Mouse (Mus musculus) limb, embryonic 13.5 days (tissue): Measurements from ENCODE around the gene Sart3. TPM values are rescaled to one million over a fixed set of nuclear protein-coding genes. Genes with fewer than 3 reads are reported as not detected.

Experiments
- ATAC-seq: fragments of 200-750 bp; cut with Nextera tagmentation; 2 replicates; pipeline ENCODE4 v1.8.0; 2017; ENCODE audit warnings: low read depth, moderate number of reproducible peaks, moderate TSS enrichment; ENCODE audit not compliant: low FRiP score
- H3K27ac ChIP-seq: fragments of 300-500 bp; sonication (generic); 2 replicates; pipeline ENCODE4 v1.5.1; 2015; ENCODE audit warnings: inconsistent platforms, mild to moderate bottlenecking, moderate library complexity
- H3K27me3 ChIP-seq: fragments of 300-500 bp; sonication (generic); 2 replicates; pipeline ENCODE4 v1.6.1; 2015; ENCODE audit warnings: mild to moderate bottlenecking, inconsistent platforms
- H3K36me3 ChIP-seq: fragments of 300-500 bp; sonication (generic); 2 replicates; pipeline ENCODE4 v1.6.1; 2015; ENCODE audit warnings: inconsistent platforms, mild to moderate bottlenecking, moderate library complexity
- H3K4me1 ChIP-seq: fragments of 300-500 bp; sonication (generic); 2 replicates; pipeline ENCODE4 v1.6.1; 2015; ENCODE audit warnings: inconsistent platforms
- H3K4me2 ChIP-seq: fragments of 300-500 bp; sonication (generic); replicated peaks from 2 replicates; pipeline ENCODE4 v1.6.1; 2015; ENCODE audit warnings: inconsistent platforms, mild to moderate bottlenecking, moderate library complexity
- H3K4me3 ChIP-seq: fragments of 300-500 bp; sonication (generic); 2 replicates; pipeline ENCODE4 v1.5.1; 2015; ENCODE audit warnings: moderate library complexity, mild to moderate bottlenecking, inconsistent platforms
- H3K9ac ChIP-seq: fragments of 300-500 bp; sonication (generic); 2 replicates; pipeline ENCODE4 v1.6.1; 2015; ENCODE audit warnings: mild to moderate bottlenecking, inconsistent platforms
- H3K9me3 ChIP-seq: fragments of 300-500 bp; sonication (generic); 2 replicates; pipeline ENCODE4 v1.6.1; 2016; ENCODE audit warnings: inconsistent platforms
- WGBS: fragments of 180-500 bp; shearing (Covaris S2); methylation state at CpG from one replicate; pipeline ENCODE4 v1.1.7; 2015; 5-methylcytosine and 5-hydroxymethylcytosine counted together
- polyA plus RNA-seq: library from polyadenylated mRNA; unstranded; fragments of >200 nt; fragmentation: Nextera tagmentation; extraction: Ambion mirVana; gene quantifications from 2 replicates; pipeline ENCODE4 v1.2.1, GENCODE M21; 2015

Sart3 gene
- polyA plus RNA-seq, 1 experiment from 2014 or later = 59.8 TPM

DNA sequence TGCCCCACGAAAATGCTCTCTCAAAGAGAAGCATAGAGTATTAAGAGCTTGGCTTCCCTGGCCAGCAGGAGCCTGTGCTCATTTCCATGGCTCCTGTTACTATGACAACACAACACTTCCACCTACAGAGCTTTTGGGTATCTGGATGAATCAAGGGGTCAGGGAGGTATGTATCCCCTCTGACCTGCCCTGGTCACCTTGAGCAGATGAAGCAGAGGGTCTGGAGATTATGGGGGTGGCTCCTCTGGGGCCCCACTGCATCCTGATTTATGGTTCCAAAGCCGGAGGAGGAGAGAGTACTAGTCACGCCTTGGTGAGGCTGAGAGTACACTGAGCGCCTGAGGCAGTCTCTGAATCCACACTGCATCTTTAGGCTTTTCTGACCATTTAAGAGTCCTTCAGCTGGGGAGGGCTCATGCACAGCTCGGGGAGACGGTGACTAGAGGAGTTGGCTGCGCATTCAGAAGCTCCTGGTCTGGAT lies 41.6 kb downstream of the Sart3 start:
- H3K9ac ChIP-seq = no peak overlapping the region
- 58% methylated on average over 7 of the region's 7 CpGs for WGBS

DNA sequence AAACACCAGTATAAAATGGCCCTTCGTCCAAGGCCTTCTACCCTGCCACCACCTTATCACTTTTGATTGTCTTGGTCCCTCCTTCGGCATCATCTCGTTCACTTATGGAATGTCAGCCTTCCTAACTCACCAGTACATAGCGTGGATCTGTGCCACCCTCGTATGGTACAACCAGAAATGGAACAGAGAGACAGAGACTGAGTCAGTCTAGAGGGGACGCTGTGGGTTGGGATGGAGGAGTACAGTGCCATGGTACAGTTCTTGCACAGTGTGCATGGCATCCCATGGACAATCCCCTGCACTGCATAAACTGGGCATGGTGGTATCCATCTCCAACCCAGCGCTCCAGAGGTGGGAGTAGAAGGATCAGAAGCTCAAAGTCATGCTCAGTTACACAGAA lies 43.6 kb downstream of the Sart3 start:
- Histone ChIP-seq H3K4me1 (peaks cover 10% of the 10 kb centered on the region; the same call in 1 of the 2 replicates), H3K27me3 (no peaks in the 10 kb centered on the region; the same call in 1 of the 2 replicates), H3K9ac (no peak overlapping the region), H3K36me3 (no peaks in the 10 kb centered on the region), H3K4me2 (no peak overlapping the region), H3K9me3 (no peaks in the 10 kb centered on the region), H3K4me3 (no peak overlapping the region), H3K27ac (no peak overlapping the region)
- 85% methylated on average over 7 of the region's 7 CpGs for WGBS
- ATAC-seq = no peak

More for the DNA sequence above, 41.6 kb downstream of the Sart3 start:
- no peaks in the 10 kb centered on the region for H3K9me3 ChIP-seq
- H3K4me3 ChIP-seq = no peak overlapping the region
- no peak overlapping the region for H3K4me2 ChIP-seq
- ATAC-seq = no peak
- no peaks in the 10 kb centered on the region; the same call in 1 of the 2 replicates for H3K27me3 ChIP-seq
- no peaks in the 10 kb centered on the region for H3K36me3 ChIP-seq
- peaks cover 9% of the 10 kb centered on the region; the same call in 1 of the 2 replicates for H3K4me1 ChIP-seq
- no peak overlapping the region for H3K27ac ChIP-seq

DNA sequence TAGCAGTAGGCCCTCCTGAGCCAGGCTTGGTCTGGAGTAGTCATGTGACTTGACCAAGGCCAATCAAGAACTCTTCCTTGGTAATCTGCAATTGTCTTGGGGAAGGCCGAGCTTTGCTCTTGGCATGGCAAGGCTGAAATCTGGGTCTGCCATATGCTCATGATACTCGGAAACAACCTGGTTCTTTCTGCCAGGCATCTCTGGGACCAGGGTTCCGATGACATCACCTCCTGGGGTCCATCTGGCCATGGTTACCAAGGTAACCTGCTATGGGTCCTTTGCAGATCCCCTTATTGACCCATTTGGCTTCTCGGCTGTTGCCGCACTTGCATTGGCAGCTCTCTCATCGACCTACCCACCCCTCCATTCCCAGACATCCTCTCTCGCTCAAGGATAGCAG lies 44.3 kb downstream of the Sart3 start:
- H3K4me1 ChIP-seq = peaks cover 10% of the 10 kb centered on the region; the same call in 1 of the 2 replicates
- H3K4me2 ChIP-seq = no peak overlapping the region
- no peak overlapping the region for H3K9ac ChIP-seq
- no peaks in the 10 kb centered on the region for H3K36me3 ChIP-seq
- WGBS = 54% methylated on average over 7 of the region's 7 CpGs
- no peak overlapping the region for H3K4me3 ChIP-seq
- H3K27ac ChIP-seq = no peak overlapping the region
- no peaks in the 10 kb centered on the region for H3K9me3 ChIP-seq
- no peaks in the 10 kb centered on the region; the same call in 1 of the 2 replicates for H3K27me3 ChIP-seq
- no peak for ATAC-seq

DNA sequence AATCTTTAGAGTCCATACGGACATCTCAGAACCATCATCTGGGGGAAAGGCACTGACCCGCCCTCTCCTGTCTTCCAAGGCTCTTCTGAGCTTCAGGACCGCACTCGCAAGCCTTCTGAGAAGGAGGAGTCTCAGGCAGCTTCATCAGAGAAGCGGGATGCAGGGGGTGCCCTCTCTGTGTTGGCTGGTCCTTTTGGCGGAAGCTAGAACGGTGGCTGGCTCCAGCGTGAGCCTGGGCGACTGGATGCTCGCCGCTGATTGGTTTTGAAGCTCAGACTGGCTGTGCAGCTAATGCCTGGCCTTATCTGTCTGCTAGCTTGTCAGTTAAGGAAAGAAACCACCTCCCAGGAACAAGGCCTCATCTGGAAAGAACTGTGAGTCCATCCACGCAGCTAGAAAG lies 45.1 kb downstream of the Sart3 start:
- H3K36me3 ChIP-seq = no peaks in the 10 kb centered on the region
- WGBS = 63% methylated on average over 12 of the region's 12 CpGs

DNA sequence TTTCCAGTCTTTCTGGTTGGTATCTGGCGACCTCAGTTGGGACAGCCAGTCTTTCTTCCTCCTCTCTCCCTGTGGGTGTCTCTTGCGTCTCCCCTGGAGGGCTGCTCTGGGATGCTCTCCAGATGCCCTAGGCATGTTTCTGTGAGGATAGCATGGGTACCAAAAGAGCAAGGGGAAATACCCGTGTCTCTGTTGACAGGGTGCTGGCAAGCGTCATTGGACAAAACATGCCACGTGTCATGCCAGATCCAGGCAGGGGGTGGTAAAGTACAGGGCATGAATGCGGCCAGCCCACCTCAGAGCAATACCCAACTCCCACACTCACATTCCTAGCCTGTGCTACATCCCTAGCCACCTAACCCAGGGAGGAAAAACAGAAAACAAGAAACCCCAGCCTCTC lies 45.7 kb downstream of the Sart3 start:
- 68% methylated on average over 6 of the region's 6 CpGs for WGBS
- Histone ChIP-seq H3K4me2 (no peak overlapping the region), H3K27me3 (no peaks in the 10 kb centered on the region; the same call in 1 of the 2 replicates), H3K9me3 (no peaks in the 10 kb centered on the region), H3K27ac (no peak overlapping the region), H3K4me3 (no peak overlapping the region), H3K9ac (no peak overlapping the region), H3K36me3 (no peaks in the 10 kb centered on the region), H3K4me1 (peaks cover 10% of the 10 kb centered on the region; the same call in 1 of the 2 replicates)
- no peak for ATAC-seq

More for the DNA sequence above, 45.1 kb downstream of the Sart3 start:
- Histone ChIP-seq H3K4me3 (no peak overlapping the region), H3K27ac (no peak overlapping the region), H3K27me3 (no peaks in the 10 kb centered on the region; the same call in 1 of the 2 replicates), H3K9ac (no peak overlapping the region), H3K4me1 (peaks cover 10% of the 10 kb centered on the region; the same call in 1 of the 2 replicates), H3K9me3 (no peaks in the 10 kb centered on the region), H3K4me2 (no peak overlapping the region)
- ATAC-seq = no peak

DNA sequence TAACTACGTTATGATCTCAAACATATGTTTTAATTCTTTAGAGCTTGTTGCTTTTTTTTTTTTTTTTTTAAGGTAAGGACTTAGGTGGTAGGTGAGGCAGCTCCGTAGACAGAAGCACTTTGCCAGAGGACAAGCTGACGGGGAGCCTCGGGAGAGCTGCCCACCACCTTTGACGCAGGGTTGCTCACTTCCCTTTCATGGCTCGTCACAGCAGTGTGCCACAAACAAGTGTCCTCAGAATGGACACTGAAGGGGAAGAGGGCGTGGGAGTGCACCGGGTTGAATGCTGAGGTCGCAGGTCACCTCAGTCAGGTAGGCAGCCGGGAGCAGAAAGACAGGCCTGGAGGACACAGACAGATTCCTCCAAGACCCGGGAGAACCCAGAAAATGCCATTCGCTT lies 46.9 kb downstream of the Sart3 start:
- no peak for ATAC-seq
- H3K36me3 ChIP-seq = no peaks in the 10 kb centered on the region
- H3K9me3 ChIP-seq = no peaks in the 10 kb centered on the region
- 73% methylated on average over 12 of the region's 12 CpGs for WGBS
- H3K4me1 ChIP-seq = peaks cover 6% of the 10 kb centered on the region; the same call in 1 of the 2 replicates
- no peak overlapping the region for H3K4me3 ChIP-seq
- no peak overlapping the region for H3K9ac ChIP-seq
- no peaks in the 10 kb centered on the region; the same call in 1 of the 2 replicates for H3K27me3 ChIP-seq
- H3K27ac ChIP-seq = no peak overlapping the region
- no peak overlapping the region for H3K4me2 ChIP-seq

DNA sequence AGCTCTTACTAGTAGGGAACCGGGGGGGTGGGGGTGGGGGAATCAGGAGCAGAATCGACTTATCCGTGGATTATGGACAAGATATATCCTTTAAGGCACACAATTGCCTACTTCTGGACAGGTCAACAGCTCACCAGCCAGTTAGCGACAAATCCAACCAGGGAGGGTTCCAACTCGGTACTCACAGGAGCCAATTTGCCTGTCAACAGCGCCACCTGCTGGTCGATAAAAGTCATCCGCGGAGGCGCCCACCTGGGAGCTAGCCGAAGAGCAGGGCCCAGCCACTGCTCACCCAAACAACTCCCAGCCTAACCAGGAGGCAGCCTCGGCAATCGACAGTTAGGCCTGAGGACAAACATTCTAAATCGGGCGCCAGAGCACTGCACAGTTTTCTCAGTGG lies 47.9 kb downstream of the Sart3 start, which contains the start of gene 1700069L16Rik:
Gene 1700069L16Rik (minus strand): TSS at position 327 of the 400 bp plus-strand sequence.
- 3% methylated on average over 15 of the region's 15 CpGs for WGBS
- peak; percentile 51; the same call in 1 of the 2 replicates for ATAC-seq
- Histone ChIP-seq H3K27ac (no peak within 1 kb of the TSS), H3K36me3 (no peaks in the 10 kb centered on the region), H3K4me1 (0 out of 2 replicates have a peak, but pooled peaks cover 4% of the 10 kb centered on the region), H3K27me3 (no peaks in the 10 kb centered on the region; the same call in 1 of the 2 replicates), H3K4me3 (no peak within 1 kb of the TSS), H3K9ac (no peak within 1 kb of the TSS), H3K4me2 (no peak within 1 kb of the TSS), H3K9me3 (no peaks in the 10 kb centered on the region)

DNA sequence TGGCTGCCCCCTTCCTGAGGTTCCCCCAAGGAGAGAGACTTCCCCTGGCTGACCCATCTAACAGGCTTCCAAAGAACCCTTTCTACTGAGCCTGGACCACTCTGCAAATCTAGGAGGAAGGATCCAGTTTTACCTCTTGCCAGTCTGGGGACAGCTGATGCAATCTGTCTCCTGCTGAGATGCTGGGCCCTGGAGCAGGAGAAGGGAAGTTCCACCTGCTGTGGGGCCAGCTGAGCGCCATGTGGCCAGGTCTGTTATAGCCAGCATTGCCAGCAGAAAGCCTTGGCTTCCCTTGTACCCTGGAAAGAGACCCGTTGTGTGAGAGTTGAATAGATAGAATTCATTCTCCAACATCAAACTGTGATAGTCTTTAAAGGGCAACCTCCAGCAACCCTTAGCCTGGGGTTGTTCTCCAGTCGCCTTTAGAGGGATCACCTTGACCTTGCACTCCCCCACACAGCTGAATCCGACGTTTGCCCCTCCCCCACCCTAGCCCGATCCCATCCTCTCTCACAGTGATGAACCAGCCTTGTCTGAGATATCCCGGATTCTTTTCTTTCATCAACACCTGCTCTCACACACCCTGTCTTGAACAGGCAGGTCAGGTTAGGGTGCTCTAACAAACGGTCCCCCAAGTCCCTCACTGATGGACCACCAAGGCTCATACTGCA lies 48.6 kb downstream of the Sart3 start:
- Histone ChIP-seq H3K9ac (no peak overlapping the region), H3K27me3 (no peaks in the 10 kb centered on the region; the same call in 1 of the 2 replicates), H3K27ac (no peak overlapping the region), H3K4me3 (no peak overlapping the region), H3K36me3 (no peaks in the 10 kb centered on the region), H3K9me3 (no peaks in the 10 kb centered on the region), H3K4me2 (no peak overlapping the region), H3K4me1 (0 out of 2 replicates have a peak, but pooled peaks cover 4% of the 10 kb centered on the region)
- 37% methylated on average over 8 of the region's 8 CpGs for WGBS
- ATAC-seq = no peak

DNA sequence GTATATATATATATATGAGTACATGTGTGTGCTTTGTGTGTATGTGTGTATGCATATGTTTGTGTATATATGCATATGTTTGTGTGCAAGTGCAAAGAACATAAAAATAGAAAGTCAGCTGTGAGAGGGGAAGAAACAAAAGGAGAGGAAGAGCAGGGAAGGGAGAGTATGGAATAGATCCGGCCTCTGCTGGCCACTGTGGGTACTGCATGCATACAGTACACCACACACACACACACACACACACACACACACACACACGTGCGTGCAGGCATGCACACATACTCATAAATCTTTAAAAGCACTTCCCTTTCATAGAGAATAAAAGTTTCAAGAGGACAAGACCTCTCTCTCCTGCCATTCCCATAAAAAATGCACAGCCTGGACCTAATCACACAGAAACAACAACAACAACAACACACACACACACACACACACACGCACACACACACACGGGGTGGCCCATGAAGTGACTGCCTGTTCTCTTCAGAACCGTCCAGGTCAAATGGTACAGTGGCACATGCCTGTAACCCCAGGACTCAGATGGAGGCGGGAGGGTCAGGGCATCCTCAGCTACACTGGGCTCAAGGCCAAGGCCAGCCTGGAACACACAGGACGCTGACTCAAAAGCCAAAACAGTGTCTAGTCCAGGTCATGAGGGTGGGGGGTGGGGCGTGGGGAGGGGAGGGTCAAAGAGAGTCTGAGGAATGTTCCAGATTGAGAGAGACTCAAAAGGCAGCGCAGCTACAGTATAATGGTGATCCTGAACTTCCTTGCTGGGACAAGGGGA lies 49.9 kb downstream of the Sart3 start:
- Histone ChIP-seq H3K9ac (no peak overlapping the region), H3K4me3 (no peak overlapping the region), H3K27me3 (no peaks in the 10 kb centered on the region), H3K36me3 (no peaks in the 10 kb centered on the region), H3K27ac (no peak overlapping the region), H3K9me3 (no peaks in the 10 kb centered on the region), H3K4me2 (no peak overlapping the region), H3K4me1 (0 out of 2 replicates have a peak, but pooled peaks cover 4% of the 10 kb centered on the region)
- 87% methylated on average over 10 of the region's 10 CpGs for WGBS
- no peak for ATAC-seq

DNA sequence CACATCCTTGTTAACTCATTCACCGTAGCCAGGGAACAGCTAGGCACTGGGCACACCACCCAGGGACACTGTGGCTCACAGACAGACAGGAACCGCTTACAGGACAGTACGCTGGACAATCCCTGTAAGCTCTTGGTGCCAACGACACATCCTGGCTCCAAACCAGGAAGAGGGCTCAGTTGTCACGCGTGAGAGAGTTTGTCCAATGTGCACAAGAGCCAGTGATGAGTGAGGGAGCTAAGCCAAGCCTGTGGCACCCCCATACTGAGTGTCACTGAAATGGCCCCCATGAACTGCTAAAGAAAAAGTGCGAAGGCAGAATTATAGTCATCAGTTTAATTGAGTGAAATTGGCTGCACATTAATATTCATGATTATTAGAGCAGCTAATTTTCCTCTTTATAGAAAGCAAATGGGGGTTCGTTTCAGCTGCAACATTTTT lies 53.1 kb downstream of the Sart3 start:
- Histone ChIP-seq H3K36me3 (no peaks in the 10 kb centered on the region), H3K9ac (no peak overlapping the region), H3K4me3 (no peak overlapping the region), H3K27me3 (no peaks in the 10 kb centered on the region), H3K4me2 (no peak overlapping the region), H3K9me3 (no peaks in the 10 kb centered on the region), H3K4me1 (0 out of 2 replicates have a peak, but pooled peaks cover 4% of the 10 kb centered on the region), H3K27ac (no peak overlapping the region)
- WGBS = 84% methylated on average over 8 of the region's 8 CpGs
- no peak for ATAC-seq

DNA sequence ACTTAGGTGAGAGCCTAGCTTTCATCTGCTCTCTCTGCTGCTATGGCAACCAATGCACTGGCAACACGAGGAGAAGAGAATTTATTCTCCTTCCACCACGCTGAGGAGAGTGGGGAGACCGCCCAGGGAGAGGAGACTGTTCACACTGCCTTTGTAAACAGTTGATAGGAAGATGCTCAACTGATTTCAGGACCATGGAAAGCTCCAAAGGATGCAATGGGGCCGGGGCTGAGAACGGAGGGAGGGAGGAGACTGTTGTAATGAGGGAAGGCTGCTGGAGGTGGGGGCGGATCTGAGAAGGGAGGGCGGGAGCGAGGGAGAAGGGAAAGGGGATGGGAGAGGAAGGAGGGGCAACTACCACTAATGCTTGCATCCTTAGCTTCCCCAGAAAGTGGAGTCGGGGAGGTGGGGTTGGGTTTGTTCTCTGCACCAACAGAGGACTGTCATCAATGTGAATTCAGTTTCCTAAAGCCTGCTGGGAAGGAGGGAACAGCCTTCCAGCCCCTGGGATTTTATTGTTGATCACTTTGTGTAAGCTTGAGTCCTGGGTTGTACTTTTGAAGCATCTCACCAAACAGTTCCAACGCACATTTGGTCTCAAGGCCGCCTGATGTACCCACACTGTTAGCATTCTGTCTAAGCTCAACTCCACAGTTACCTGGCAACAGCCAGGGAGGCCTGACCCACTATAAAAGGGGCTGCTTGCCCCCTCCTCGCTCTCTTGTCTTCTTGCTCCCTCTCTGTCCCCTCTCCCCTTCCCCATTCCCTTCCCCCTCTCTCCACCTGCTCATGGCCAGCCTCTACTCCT lies 55.5 kb downstream of the Sart3 start:
- Histone ChIP-seq H3K36me3 (no peaks in the 10 kb centered on the region), H3K9ac (no peak overlapping the region), H3K27me3 (no peaks in the 10 kb centered on the region), H3K4me2 (no peak overlapping the region), H3K9me3 (no peaks in the 10 kb centered on the region), H3K4me3 (no peak overlapping the region), H3K4me1 (no peaks in the 10 kb centered on the region), H3K27ac (no peak overlapping the region)
- 0 out of 2 replicates have a peak, but pooled peaks have one; percentile 72 for ATAC-seq
- WGBS = 7% methylated on average over 12 of the region's 12 CpGs
